Mouse (Mus musculus): ENCODE measurements at regions not wholly inside any gene's neighbourhood (a gene's known extent, or its start where the extent isn't known, plus 50 kb on each side); places are given as distances from the start of the nearest gene placed in this dataset.
"Not testable (repeated sequence)": the region's sequence is repeated elsewhere in the genome, so short reads cannot be mapped to it uniquely, and the experiment has no call there.

GRCm38 (mm10) chrX:12304678-12305077, 144.5 kb upstream of the Bcor start:
- WGBS, result 75% methylated on average over 5 of the region's 5 CpGs
- no peaks in the 10 kb centered on the region for H3K4me1 ChIP-seq (ENCODE audit: control insufficient read depth, insufficient read depth, low read length)
- no peak overlapping the region for H3K27ac ChIP-seq (ENCODE audit: low read depth, low read length)
- no peak overlapping the region for H3K4me3 ChIP-seq (ENCODE audit: low read depth, low read length)
- H3K9me3 ChIP-seq (ENCODE audit: control insufficient read depth, low read length), result no peaks in the 10 kb centered on the region
- DNase-seq (ENCODE audit: low spot score) (no peak), ATAC-seq (ENCODE audit: insufficient read depth, low FRiP score, low TSS enrichment) (no peak)
- H3K9ac ChIP-seq (ENCODE audit: low read length), result no peak overlapping the region
- no peaks in the 10 kb centered on the region for H3K36me3 ChIP-seq (ENCODE audit: control insufficient read depth, insufficient read depth, low read length)
- no peaks in the 10 kb centered on the region for H3K27me3 ChIP-seq (ENCODE audit: control insufficient read depth, insufficient read depth, low read length)
- H3K4me2 ChIP-seq (ENCODE audit: low read depth), result no peak overlapping the region

GRCm38 (mm10) chrX:12306940-12307339, 146.8 kb upstream of the Bcor start:
- Histone ChIP-seq H3K4me2 (ENCODE audit: low read depth) (no peak overlapping the region), H3K9ac (ENCODE audit: low read length) (no peak overlapping the region), H3K9me3 (ENCODE audit: control insufficient read depth, low read length) (no peaks in the 10 kb centered on the region), H3K27me3 (ENCODE audit: control insufficient read depth, insufficient read depth, low read length) (no peaks in the 10 kb centered on the region), H3K27ac (ENCODE audit: low read depth, low read length) (no peak overlapping the region), H3K4me3 (ENCODE audit: low read depth, low read length) (no peak overlapping the region), H3K4me1 (ENCODE audit: control insufficient read depth, insufficient read depth, low read length) (no peaks in the 10 kb centered on the region), H3K36me3 (ENCODE audit: control insufficient read depth, insufficient read depth, low read length) (no peaks in the 10 kb centered on the region)
- ATAC-seq (ENCODE audit: insufficient read depth, low FRiP score, low TSS enrichment) (no peak), DNase-seq (ENCODE audit: low spot score) (no peak)
- 72% methylated on average over 3 of the region's 3 CpGs for WGBS

GRCm38 (mm10) chrX:12312534-12312933, 152.4 kb upstream of the Bcor start:
- no peaks in the 10 kb centered on the region for H3K9me3 ChIP-seq (ENCODE audit: control insufficient read depth, low read length)
- H3K4me2 ChIP-seq (ENCODE audit: low read depth), result no peak overlapping the region
- ATAC-seq (ENCODE audit: insufficient read depth, low FRiP score, low TSS enrichment) (no peak), DNase-seq (ENCODE audit: low spot score) (no peak)
- no peaks in the 10 kb centered on the region for H3K27me3 ChIP-seq (ENCODE audit: control insufficient read depth, insufficient read depth, low read length)
- H3K4me1 ChIP-seq (ENCODE audit: control insufficient read depth, insufficient read depth, low read length), result no peaks in the 10 kb centered on the region
- no peaks in the 10 kb centered on the region for H3K36me3 ChIP-seq (ENCODE audit: control insufficient read depth, insufficient read depth, low read length)
- 82% methylated on average over 5 of the region's 5 CpGs for WGBS
- H3K9ac ChIP-seq (ENCODE audit: low read length), result no peak overlapping the region
- H3K27ac ChIP-seq (ENCODE audit: low read depth, low read length), result no peak overlapping the region
- no peak overlapping the region for H3K4me3 ChIP-seq (ENCODE audit: low read depth, low read length)

GRCm38 (mm10) chrX:12315658-12316057, 155.5 kb upstream of the Bcor start:
- WGBS, result 75% methylated on average over 3 of the region's 3 CpGs
- no peak overlapping the region for H3K4me3 ChIP-seq (ENCODE audit: low read depth, low read length)
- ATAC-seq (ENCODE audit: insufficient read depth, low FRiP score, low TSS enrichment) (no peak), DNase-seq (ENCODE audit: low spot score) (no peak)
- no peaks in the 10 kb centered on the region for H3K9me3 ChIP-seq (ENCODE audit: control insufficient read depth, low read length)
- H3K4me2 ChIP-seq (ENCODE audit: low read depth), result no peak overlapping the region
- no peaks in the 10 kb centered on the region for H3K36me3 ChIP-seq (ENCODE audit: control insufficient read depth, insufficient read depth, low read length)
- H3K27me3 ChIP-seq (ENCODE audit: control insufficient read depth, insufficient read depth, low read length), result no peaks in the 10 kb centered on the region
- H3K4me1 ChIP-seq (ENCODE audit: control insufficient read depth, insufficient read depth, low read length), result no peaks in the 10 kb centered on the region
- H3K9ac ChIP-seq (ENCODE audit: low read length), result no peak overlapping the region
- no peak overlapping the region for H3K27ac ChIP-seq (ENCODE audit: low read depth, low read length)

GRCm38 (mm10) chrX:12317488-12317887, 157.3 kb upstream of the Bcor start:
- not testable (repeated sequence) for DNase-seq (ENCODE audit: low spot score); ATAC-seq (ENCODE audit: insufficient read depth, low FRiP score, low TSS enrichment); H3K36me3 ChIP-seq (ENCODE audit: control insufficient read depth, insufficient read depth, low read length); H3K4me3 ChIP-seq (ENCODE audit: low read depth, low read length); H3K4me2 ChIP-seq (ENCODE audit: low read depth); H3K9me3 ChIP-seq (ENCODE audit: control insufficient read depth, low read length); H3K4me1 ChIP-seq (ENCODE audit: control insufficient read depth, insufficient read depth, low read length); H3K27me3 ChIP-seq (ENCODE audit: control insufficient read depth, insufficient read depth, low read length); H3K9ac ChIP-seq (ENCODE audit: low read length); H3K27ac ChIP-seq (ENCODE audit: low read depth, low read length)
- WGBS, result 86% methylated on average over 2 of the region's 2 CpGs

- Histone ChIP-seq H3K9ac (ENCODE audit: low read length) (no peak overlapping the region), H3K4me2 (ENCODE audit: low read depth) (no peak overlapping the region), H3K9me3 (ENCODE audit: control insufficient read depth, low read length) (no peaks in the 10 kb centered on the region), H3K27me3 (ENCODE audit: control insufficient read depth, insufficient read depth, low read length) (no peaks in the 10 kb centered on the region), H3K27ac (ENCODE audit: low read depth, low read length) (no peak overlapping the region), H3K4me3 (ENCODE audit: low read depth, low read length) (no peak overlapping the region), H3K4me1 (ENCODE audit: control insufficient read depth, insufficient read depth, low read length) (no peaks in the 10 kb centered on the region), H3K36me3 (ENCODE audit: control insufficient read depth, insufficient read depth, low read length) (no peaks in the 10 kb centered on the region)
- ATAC-seq (ENCODE audit: insufficient read depth, low FRiP score, low TSS enrichment) (no peak), DNase-seq (ENCODE audit: low spot score) (no peak)
- WGBS, result 50% methylated on average over 4 of the region's 4 CpGs
Observed at GRCm38 (mm10) chrX:12318848-12319651, 158.9 kb upstream of the Bcor start.

GRCm38 (mm10) chrX:12322453-12322852, 162.3 kb upstream of the Bcor start:
- Histone ChIP-seq H3K27me3 (ENCODE audit: control insufficient read depth, insufficient read depth, low read length) (no peaks in the 10 kb centered on the region), H3K4me3 (ENCODE audit: low read depth, low read length) (no peak overlapping the region), H3K4me2 (ENCODE audit: low read depth) (no peak overlapping the region), H3K9ac (ENCODE audit: low read length) (no peak overlapping the region), H3K9me3 (ENCODE audit: control insufficient read depth, low read length) (no peaks in the 10 kb centered on the region), H3K4me1 (ENCODE audit: control insufficient read depth, insufficient read depth, low read length) (no peaks in the 10 kb centered on the region), H3K36me3 (ENCODE audit: control insufficient read depth, insufficient read depth, low read length) (no peaks in the 10 kb centered on the region), H3K27ac (ENCODE audit: low read depth, low read length) (no peak overlapping the region)
- ATAC-seq (ENCODE audit: insufficient read depth, low FRiP score, low TSS enrichment) (no peak), DNase-seq (ENCODE audit: low spot score) (no peak)
- 90% methylated on average over 1 of the region's 1 CpGs for WGBS

- ATAC-seq (ENCODE audit: insufficient read depth, low FRiP score, low TSS enrichment) (no peak), DNase-seq (ENCODE audit: low spot score) (no peak)
- Histone ChIP-seq H3K27me3 (ENCODE audit: control insufficient read depth, insufficient read depth, low read length) (no peaks in the 10 kb centered on the region), H3K4me1 (ENCODE audit: control insufficient read depth, insufficient read depth, low read length) (no peaks in the 10 kb centered on the region), H3K9me3 (ENCODE audit: control insufficient read depth, low read length) (no peaks in the 10 kb centered on the region), H3K9ac (ENCODE audit: low read length) (no peak overlapping the region), H3K36me3 (ENCODE audit: control insufficient read depth, insufficient read depth, low read length) (no peaks in the 10 kb centered on the region), H3K4me2 (ENCODE audit: low read depth) (no peak overlapping the region), H3K4me3 (ENCODE audit: low read depth, low read length) (no peak overlapping the region), H3K27ac (ENCODE audit: low read depth, low read length) (no peak overlapping the region)
- WGBS, result 90% methylated on average over 3 of the region's 3 CpGs
Observed at GRCm38 (mm10) chrX:12323268-12323667, 163.1 kb upstream of the Bcor start.

GRCm38 (mm10) chrX:12323812-12324211, 163.7 kb upstream of the Bcor start:
- no peak overlapping the region for H3K4me2 ChIP-seq (ENCODE audit: low read depth)
- H3K9ac ChIP-seq (ENCODE audit: low read length), result no peak overlapping the region
- no peaks in the 10 kb centered on the region for H3K36me3 ChIP-seq (ENCODE audit: control insufficient read depth, insufficient read depth, low read length)
- H3K27me3 ChIP-seq (ENCODE audit: control insufficient read depth, insufficient read depth, low read length), result no peaks in the 10 kb centered on the region
- H3K4me3 ChIP-seq (ENCODE audit: low read depth, low read length), result no peak overlapping the region
- no peak for DNase-seq (ENCODE audit: low spot score)
- no peaks in the 10 kb centered on the region for H3K4me1 ChIP-seq (ENCODE audit: control insufficient read depth, insufficient read depth, low read length)
- no peak overlapping the region for H3K27ac ChIP-seq (ENCODE audit: low read depth, low read length)
- ATAC-seq (ENCODE audit: insufficient read depth, low FRiP score, low TSS enrichment), result no peak
- 91% methylated on average over 6 of the region's 6 CpGs for WGBS
- H3K9me3 ChIP-seq (ENCODE audit: control insufficient read depth, low read length), result no peaks in the 10 kb centered on the region

All from neural tube, embryonic 11.5 days (tissue).